Mouse (Mus musculus) T-helper 1 cell (primary cell): ENCODE measurements at regions not wholly inside any gene's neighbourhood (a gene's known extent, or its start where the extent isn't known, plus 50 kb on each side); places are given as distances from the start of the nearest gene placed in this dataset.
"Not testable (repeated sequence)": the region's sequence is repeated elsewhere in the genome, so short reads cannot be mapped to it uniquely, and the experiment has no call there.

Experiments used
- in situ Hi-C: fragments of 300-600 bp; cut with MboI, MseI; formaldehyde crosslinking; loops from one replicate; pipeline ENCODE4 v1.15.1; 2025; ENCODE audit warnings: high pct_unique_total_duplicates

- in situ Hi-C loops = no loop called here
These were observed 52.4 kb upstream of the Plxna2 start for GRCm38 (mm10) chr1:194565574-194565973.

GRCm38 (mm10) chr1:194563946-194564345 is 54.1 kb upstream of the Plxna2 start:
- in situ Hi-C loops = no loop called here

GRCm38 (mm10) chr1:194561098-194561497 is 56.9 kb upstream of the Plxna2 start:
- in situ Hi-C loops = no loop called here

- in situ Hi-C loops = no loop called here
These were observed 69.4 kb upstream of the Plxna2 start for GRCm38 (mm10) chr1:194548661-194549060.

- in situ Hi-C loops = no loop called here
These were observed 69.8 kb upstream of the Plxna2 start for GRCm38 (mm10) chr1:194548243-194548642.

GRCm38 (mm10) chr1:194540923-194541322 is 77.1 kb upstream of the Plxna2 start:
- in situ Hi-C loops = no loop called here

GRCm38 (mm10) chr1:194527342-194528165 is 90.5 kb upstream of the Plxna2 start:
- in situ Hi-C loops = no loop called here

- in situ Hi-C loops = no loop called here
These were observed 93.0 kb upstream of the Plxna2 start for GRCm38 (mm10) chr1:194524976-194525375.

- in situ Hi-C loops = no loop called here
These were observed 96.8 kb upstream of the Plxna2 start for GRCm38 (mm10) chr1:194521216-194521615.

GRCm38 (mm10) chr1:194519509-194520220 is 98.4 kb upstream of the Plxna2 start:
- in situ Hi-C loops = no loop called here

- in situ Hi-C loops = no loop called here
These were observed 101.9 kb upstream of the Plxna2 start for GRCm38 (mm10) chr1:194516136-194516535.

- in situ Hi-C loops = no loop called here
These were observed 109.7 kb upstream of the Plxna2 start for GRCm38 (mm10) chr1:194508314-194508713.

GRCm38 (mm10) chr1:194505826-194506225 is 112.2 kb upstream of the Plxna2 start:
- in situ Hi-C loops = no loop called here

GRCm38 (mm10) chr1:194504207-194504606 is 113.8 kb upstream of the Plxna2 start:
- in situ Hi-C loops = no loop called here

GRCm38 (mm10) chr1:194503517-194503916 is 114.5 kb upstream of the Plxna2 start:
- in situ Hi-C loops = no loop called here

GRCm38 (mm10) chr1:194496424-194496823 is 121.6 kb upstream of the Plxna2 start:
- in situ Hi-C loops = no loop called here

- in situ Hi-C loops = no loop called here
These were observed 126.9 kb upstream of the Plxna2 start for GRCm38 (mm10) chr1:194491111-194491510.

- in situ Hi-C loops = no loop called here
These were observed 129.9 kb upstream of the Plxna2 start for GRCm38 (mm10) chr1:194488126-194488525.

GRCm38 (mm10) chr1:194482717-194483059 is 135.3 kb upstream of the Plxna2 start:
- in situ Hi-C loops = no loop called here

GRCm38 (mm10) chr1:194482001-194482716 is 135.9 kb upstream of the Plxna2 start:
- in situ Hi-C loops = no loop called here

- in situ Hi-C loops = not testable (repeated sequence)
These were observed 146.7 kb upstream of the Plxna2 start for GRCm38 (mm10) chr1:194471281-194471680.

GRCm38 (mm10) chr1:194452480-194452879 is 165.5 kb upstream of the Plxna2 start:
- in situ Hi-C loops = no loop called here
